In the genomic region with DNA sequence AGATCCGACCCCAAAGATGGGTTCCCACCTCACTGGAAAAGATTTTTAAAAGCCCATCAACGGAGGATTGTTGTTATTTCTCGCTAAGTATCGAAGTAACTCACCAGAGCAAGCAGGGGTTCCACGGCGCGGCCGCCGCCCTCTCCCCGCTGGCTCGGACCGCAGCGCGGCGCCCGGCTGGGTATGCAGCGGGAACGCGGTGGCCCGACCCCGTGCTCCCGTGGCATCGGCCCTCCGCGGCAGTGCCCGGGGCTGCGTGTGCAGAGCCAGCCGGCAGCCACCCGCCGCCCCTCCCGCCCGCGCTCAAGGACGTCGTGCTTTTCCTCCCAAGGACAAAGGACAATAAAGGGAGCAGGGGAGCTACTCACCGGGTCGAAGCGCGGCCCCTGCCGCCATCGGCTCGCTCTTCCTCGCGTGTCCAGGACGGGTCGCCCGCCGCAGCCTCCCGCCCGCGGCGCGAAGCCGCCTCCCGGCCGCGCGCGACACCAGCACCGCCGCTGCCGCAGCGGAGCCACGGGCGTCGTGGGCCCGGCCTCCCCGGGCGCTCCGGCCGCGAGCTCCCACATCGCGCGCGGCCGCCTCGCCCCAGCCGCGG, we compare ENCODE assay signal across 8 mouse cellular contexts. TPM values are rescaled to one million over a fixed set of nuclear protein-coding genes. Genes with fewer than 3 reads are reported as not detected.
A peak's percentile ranks its signal among the peaks of the same experiment; 100 is the strongest.
DNase-seq lines count a peak whose midpoint lies in the region; ATAC-seq lines count a peak whose summit lies in the region.

No protein-coding gene starts in this region.

- peak; percentile 51 for DNase-seq in retina, postnatal 1 day
- DNase-seq in retina, embryonic 14.5 days (ENCODE audit: low spot score) = no peak
- peak; percentile 66 for DNase-seq in cerebellum, adult 9-10 months
- peak; percentile 30 to 47 for DNase-seq in gastrocnemius, postnatal 4 days (ENCODE audit: low spot score in 2 of 2)
- peak; percentile 42 to 51 for DNase-seq in kidney, adult 8-10 months
- DNase-seq in right cerebral cortex, postnatal 14 days = peak; percentile 31
- DNase-seq in yolk sac, embryonic 10.5 days (ENCODE audit: low spot score) = no peak

- peak overlapping the region; percentile 100 for H3K9ac ChIP-seq in liver, embryonic 16.5 days (ENCODE audit: low read depth, low read length)

- no peaks in the 10 kb centered on the region for H3K27me3 ChIP-seq in liver, embryonic 16.5 days (ENCODE audit: control insufficient read depth, insufficient read depth, low read depth, low read length)

- H3K27ac ChIP-seq in liver, embryonic 16.5 days (ENCODE audit: low read length) = peak overlapping the region; percentile 99

- under 1% methylated on average over 74 of the region's 80 CpGs for WGBS in liver, embryonic 16.5 days (ENCODE audit: insufficient replicate concordance)

- H3K4me3 ChIP-seq in liver, embryonic 16.5 days (ENCODE audit: low read depth, low read length) = peak overlapping the region; percentile 99

- H3K9me3 ChIP-seq in liver, embryonic 16.5 days (replicated peaks; ENCODE audit: control insufficient read depth, low read length) = no peaks in the 10 kb centered on the region

- peaks cover 15% of the 10 kb centered on the region for H3K4me1 ChIP-seq in liver, embryonic 16.5 days (ENCODE audit: control insufficient read depth, low read depth, low read length)

- peak; percentile 10; the same call in 1 of the 2 replicates for ATAC-seq in liver, embryonic 16.5 days (ENCODE audit: low read depth)

- peaks cover under 1% of the 10 kb centered on the region; the same call in 1 of the 2 replicates for H3K36me3 ChIP-seq in liver, embryonic 16.5 days (ENCODE audit: control insufficient read depth, insufficient read depth)

- 0 out of 2 replicates have a peak overlapping the region, but pooled peaks have one; percentile 3 for H3K4me2 ChIP-seq in liver, embryonic 16.5 days (ENCODE audit: low read depth, low read length)

RNA-seq across cellular contexts. Expression of gene Chd2, which starts 16.1 kb away (rescaled TPM):
- 10 to 100 TPM; 54.1 to 72.1 TPM for total RNA-seq in gastrocnemius, postnatal 4 days (2021)
- polyA plus RNA-seq in liver, embryonic 16.5 days (2015; fragmentation: Nextera tagmentation; extraction: Ambion mirVana) = 24.7 and 26.1 TPM in 2 replicates

Comparison
In these comparisons a context has a peak if more than half of its experiments do, and no peak if none do; other contexts are left out.
1. DNase-seq: peak in retina, postnatal 1 day (single experiment), cerebellum, adult 9-10 months (single experiment), gastrocnemius, postnatal 4 days (2 of 2), kidney, adult 8-10 months (2 of 2) and right cerebral cortex, postnatal 14 days (single experiment); none in retina, embryonic 14.5 days (single experiment) and yolk sac, embryonic 10.5 days (single experiment).